Comparison of ENCODE assay signal across 7 mouse cellular contexts in genomic region chr5:137315084-137315903, GRCm38 (mm10). TPM values are rescaled to one million over a fixed set of nuclear protein-coding genes. Genes with fewer than 3 reads are reported as not detected.
DNase-seq lines count a peak whose midpoint lies in the region; ATAC-seq lines count a peak whose summit lies in the region.

No protein-coding gene starts in this region.

- no peak overlapping the region for H3K4me2 ChIP-seq in heart, embryonic 14.5 days (ENCODE audit: low read length)
- H3K4me2 ChIP-seq in limb, embryonic 12.5 days: peak overlapping the region; percentile 96
- no peak overlapping the region; the same call in 1 of the 2 replicates for H3K4me2 ChIP-seq in midbrain, embryonic 13.5 days (replicated peaks)

- H3K4me3 ChIP-seq in heart, embryonic 14.5 days (ENCODE audit: control insufficient read depth in 1 of 2, insufficient read depth in 1 of 2, low read depth in 1 of 2, low read length in 2 of 2): no peak overlapping the region; a peak in 1 of 4 replicates
- no peak overlapping the region for H3K4me3 ChIP-seq in limb, embryonic 12.5 days (replicated peaks)
- H3K4me3 ChIP-seq in midbrain, embryonic 13.5 days (replicated peaks): no peak overlapping the region

- ATAC-seq in heart, embryonic 14.5 days (ENCODE audit: insufficient number of reproducible peaks, insufficient read depth, low FRiP score, low read depth): 0 out of 2 replicates have a peak, but pooled peaks have one; percentile 5
- no peak for ATAC-seq in limb, embryonic 12.5 days (ENCODE audit: insufficient number of reproducible peaks, insufficient read depth, low FRiP score, low TSS enrichment, low read depth)
- ATAC-seq in midbrain, embryonic 13.5 days: no peak

- H3K9ac ChIP-seq in heart, embryonic 14.5 days (ENCODE audit: low read length): peak overlapping the region; percentile 97; the same call in 1 of the 2 replicates
- peak overlapping the region; percentile 53 for H3K9ac ChIP-seq in limb, embryonic 12.5 days (replicated peaks)
- peak overlapping the region; percentile 70; the same call in 1 of the 2 replicates for H3K9ac ChIP-seq in midbrain, embryonic 13.5 days (replicated peaks)

- peak; percentile 56 for DNase-seq in retina, postnatal 1 day
- no peak for DNase-seq in retina, embryonic 14.5 days (ENCODE audit: low spot score)
- peak; percentile 70 for DNase-seq in embryo, embryonic 10 days (ENCODE audit: low spot score)
- DNase-seq in frontal cortex, postnatal 25 days (ENCODE audit: low spot score in 2 of 2): no peak

- H3K4me1 ChIP-seq in heart, embryonic 14.5 days (ENCODE audit: control insufficient read depth in 2 of 2, insufficient read depth in 2 of 2, low read length in 2 of 2): peaks cover 22 to 25% of the 10 kb centered on the region in 2 experiments
- peaks cover 36% of the 10 kb centered on the region for H3K4me1 ChIP-seq in limb, embryonic 12.5 days (replicated peaks)
- H3K4me1 ChIP-seq in midbrain, embryonic 13.5 days (replicated peaks): peaks cover 36% of the 10 kb centered on the region

- no peaks in the 10 kb centered on the region for H3K9me3 ChIP-seq in heart, embryonic 14.5 days (ENCODE audit: control insufficient read depth, low read length)
- H3K9me3 ChIP-seq in limb, embryonic 12.5 days: no peaks in the 10 kb centered on the region
- H3K9me3 ChIP-seq in midbrain, embryonic 13.5 days: no peaks in the 10 kb centered on the region

- H3K27ac ChIP-seq in heart, embryonic 14.5 days (replicated peaks in 1 of 2; ENCODE audit: control insufficient read depth in 1 of 2, insufficient read depth in 1 of 2, low read depth in 2 of 2, low read length in 2 of 2): peak overlapping the region in 1 of 2 experiments; percentile 91; a peak in 1 of 4 replicates
- H3K27ac ChIP-seq in limb, embryonic 12.5 days: peak overlapping the region; percentile 97
- H3K27ac ChIP-seq in midbrain, embryonic 13.5 days: no peak overlapping the region

- WGBS in heart, embryonic 14.5 days: 37% methylated on average over 30 of the region's 30 CpGs
- 42% methylated on average over 30 of the region's 30 CpGs for WGBS in limb, embryonic 12.5 days
- 38% methylated on average over 30 of the region's 30 CpGs for WGBS in midbrain, embryonic 13.5 days

- no peaks in the 10 kb centered on the region for H3K27me3 ChIP-seq in heart, embryonic 14.5 days (ENCODE audit: control insufficient read depth, insufficient read depth, low read length)
- no peaks in the 10 kb centered on the region for H3K27me3 ChIP-seq in limb, embryonic 12.5 days
- H3K27me3 ChIP-seq in midbrain, embryonic 13.5 days: no peaks in the 10 kb centered on the region

- H3K36me3 ChIP-seq in heart, embryonic 14.5 days (ENCODE audit: control insufficient read depth, insufficient read depth, low read length): peaks cover 44% of the 10 kb centered on the region
- peaks cover 51% of the 10 kb centered on the region for H3K36me3 ChIP-seq in limb, embryonic 12.5 days
- peaks cover 42% of the 10 kb centered on the region for H3K36me3 ChIP-seq in midbrain, embryonic 13.5 days

RNA-seq across cellular contexts. Expression of gene Trip6, which starts 1.1 kb away (rescaled TPM):
- 32.3 and 38.9 TPM in 2 replicates for polyA plus RNA-seq in heart, embryonic 14.5 days (2014; fragmentation: Nextera tagmentation; extraction: Ambion mirVana)
- 81.6 and 86.9 TPM in 2 replicates for polyA plus RNA-seq in limb, embryonic 12.5 days (2016; fragmentation: Nextera tagmentation; extraction: Ambion mirVana)
- polyA plus RNA-seq in midbrain, embryonic 13.5 days (2015; fragmentation: Nextera tagmentation; extraction: Ambion mirVana): 19.8 and 22.1 TPM in 2 replicates

RNA-seq across cellular contexts. Expression of gene Srrt, which starts 7.8 kb away (rescaled TPM):
- 58.6 and 69.9 TPM in 2 replicates for polyA plus RNA-seq in heart, embryonic 14.5 days (2014; fragmentation: Nextera tagmentation; extraction: Ambion mirVana)
- 182 and 185 TPM in 2 replicates for polyA plus RNA-seq in limb, embryonic 12.5 days (2016; fragmentation: Nextera tagmentation; extraction: Ambion mirVana)
- 116 and 123 TPM in 2 replicates for polyA plus RNA-seq in midbrain, embryonic 13.5 days (2015; fragmentation: Nextera tagmentation; extraction: Ambion mirVana)

RNA-seq across cellular contexts. Expression of gene Slc12a9, which starts 18.1 kb away (rescaled TPM):
- polyA plus RNA-seq in heart, embryonic 14.5 days (2014; fragmentation: Nextera tagmentation; extraction: Ambion mirVana): 5.3 and 5.7 TPM in 2 replicates
- polyA plus RNA-seq in limb, embryonic 12.5 days (2016; fragmentation: Nextera tagmentation; extraction: Ambion mirVana): 13.8 and 16.3 TPM in 2 replicates
- polyA plus RNA-seq in midbrain, embryonic 13.5 days (2015; fragmentation: Nextera tagmentation; extraction: Ambion mirVana): 21.8 and 23.4 TPM in 2 replicates

RNA-seq across cellular contexts. Expression of gene Ufsp1, which starts 20.9 kb away (rescaled TPM):
- polyA plus RNA-seq in heart, embryonic 14.5 days (2014; fragmentation: Nextera tagmentation; extraction: Ambion mirVana): 7.1 and 7.4 TPM in 2 replicates
- 6.7 and 6.8 TPM in 2 replicates for polyA plus RNA-seq in limb, embryonic 12.5 days (2016; fragmentation: Nextera tagmentation; extraction: Ambion mirVana)
- 9.7 and 10.0 TPM in 2 replicates for polyA plus RNA-seq in midbrain, embryonic 13.5 days (2015; fragmentation: Nextera tagmentation; extraction: Ambion mirVana)

RNA-seq across cellular contexts. Expression of gene Ache, which starts 28.0 kb away (rescaled TPM):
- polyA plus RNA-seq in heart, embryonic 14.5 days (2014; fragmentation: Nextera tagmentation; extraction: Ambion mirVana): 11.2 and 12.5 TPM in 2 replicates
- 7.7 and 8.3 TPM in 2 replicates for polyA plus RNA-seq in limb, embryonic 12.5 days (2016; fragmentation: Nextera tagmentation; extraction: Ambion mirVana)
- 11.2 and 11.3 TPM in 2 replicates for polyA plus RNA-seq in midbrain, embryonic 13.5 days (2015; fragmentation: Nextera tagmentation; extraction: Ambion mirVana)

Comparison
In these comparisons a context has a peak if more than half of its experiments do, and no peak if none do; other contexts are left out.
1. DNase-seq: peak in retina, postnatal 1 day (single experiment) and embryo, embryonic 10 days (single experiment); none in retina, embryonic 14.5 days (single experiment) and frontal cortex, postnatal 25 days (0 of 2).
2. Peak in every context shown above with its lines, with median percentiles within 50 percentile points of each other: H3K9ac ChIP-seq.